Mouse (Mus musculus) spleen, adult 2 months (tissue): Measurements from ENCODE around the gene Cts7. TPM values are rescaled to one million over a fixed set of nuclear protein-coding genes. Genes with fewer than 3 reads are reported as not detected.

Experiments used
- DNase-seq, 2 experiments: peaks; one replicate each; pipeline versions ENCODE4 v3.0.0 to v3.0.0-alpha.2; 2012 to 2021; ENCODE audit warnings: low spot score in 2 of 2, low read depth in 1 of 2
- H3K27ac ChIP-seq: fragments of 200-500 bp; 2 replicates; pipeline ENCODE4 v1.5.1; 2012; ENCODE audit warnings: low read length, inconsistent platforms; ENCODE audit not compliant: insufficient read depth
- H3K27me3 ChIP-seq: fragments of 200-500 bp; 2 replicates; pipeline ENCODE4 v1.6.1; 2012; ENCODE audit warnings: mild to moderate bottlenecking, moderate library complexity, low read length, inconsistent platforms; ENCODE audit not compliant: control insufficient read depth, insufficient read depth
- H3K36me3 ChIP-seq: fragments of 200-500 bp; 2 replicates; pipeline ENCODE4 v1.6.1; 2012; ENCODE audit warnings: mild to moderate bottlenecking, low read length, inconsistent platforms; ENCODE audit not compliant: control insufficient read depth, insufficient read depth
- H3K4me1 ChIP-seq: fragments of 200-500 bp; 2 replicates; pipeline ENCODE4 v1.6.1; 2011; ENCODE audit warnings: inconsistent platforms; ENCODE audit not compliant: control insufficient read depth, insufficient read depth, insufficient read length
- H3K4me3 ChIP-seq: fragments of 200-500 bp; 2 replicates; pipeline ENCODE4 v1.5.1; 2011; ENCODE audit warnings: mild to moderate bottlenecking, inconsistent platforms; ENCODE audit not compliant: insufficient read depth, insufficient read length; ENCODE audit errors: extremely low read depth
- CTCF ChIP-seq: fragments of 200-500 bp; IDR thresholded peaks from 2 replicates; pipeline ENCODE4 v1.5.1; 2011; ENCODE audit warnings: mild to moderate bottlenecking, inconsistent platforms; ENCODE audit not compliant: insufficient read depth, insufficient read length, insufficient replicate concordance; ENCODE audit errors: extremely low read depth
- POLR2A ChIP-seq: fragments of 200-500 bp; IDR thresholded peaks from 2 replicates; pipeline ENCODE4 v1.6.1; 2011; ENCODE audit warnings: low read depth, low read length, inconsistent platforms
- polyA plus RNA-seq: library from polyadenylated mRNA; depleted of rRNA; stranded (reverse); fragments of >200 nt; gene quantifications from 2 replicates; pipeline ENCODE4 v1.2.3, GENCODE M21; 2012; rRNA removed

The Cts7 gene
- polyA plus RNA-seq = not detected in 2 replicates

DNA sequence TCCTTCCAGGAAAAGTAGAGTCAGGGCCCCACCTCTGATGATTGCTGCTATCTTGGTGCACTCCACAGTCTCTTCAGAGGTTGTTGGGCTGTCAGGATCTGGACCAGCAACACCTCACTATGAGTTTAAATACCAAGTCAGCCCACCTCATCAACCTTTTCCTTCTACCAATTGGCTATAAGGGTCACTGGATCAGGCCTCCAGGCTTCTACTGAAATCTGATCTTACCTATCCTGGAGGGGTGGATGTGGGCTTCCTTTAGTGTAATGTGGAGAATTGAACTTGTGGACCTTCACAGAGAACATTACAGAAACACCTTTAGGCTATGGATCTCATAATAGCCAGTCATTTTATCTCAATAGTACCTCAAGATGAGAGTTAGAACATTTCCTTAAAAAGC, at the start of gene Cts7:
Gene Cts7, minus strand, starts transcription at position 101 of the 400 bp plus-strand sequence.
- no peak for DNase-seq
- no peak within 1 kb of the TSS for H3K4me3 ChIP-seq
- no peaks in the 10 kb centered on the region for H3K4me1 ChIP-seq
- no peaks in the 10 kb centered on the region for H3K27me3 ChIP-seq
- H3K36me3 ChIP-seq = no peaks in the 10 kb centered on the region
- no peak within 1 kb of the TSS for H3K27ac ChIP-seq
- TF ChIP-seq CTCF = no peak
- no peak for TF ChIP-seq POLR2A

Other genes starting within 250 kb of the Cts7 start
- gene Ctsr, start 193.9 kb downstream of the Cts7 start, polyA plus RNA-seq = not detected in 2 replicates
- not detected in 2 replicates for gene Cts6, start 154.8 kb downstream of the Cts7 start, polyA plus RNA-seq
- not detected in 2 replicates for gene Cts8, start 102.8 kb downstream of the Cts7 start, polyA plus RNA-seq
- not detected in 2 replicates for gene Gm49398, start 69.4 kb downstream of the Cts7 start, polyA plus RNA-seq
- not detected in 2 replicates for gene Ctsm, start 183.6 kb upstream of the Cts7 start, polyA plus RNA-seq
- gene Gm49352, start 210.0 kb upstream of the Cts7 start, polyA plus RNA-seq = not detected in 2 replicates
- not detected in 2 replicates for gene Cts3, start 211.9 kb upstream of the Cts7 start, polyA plus RNA-seq